In the genomic region with DNA sequence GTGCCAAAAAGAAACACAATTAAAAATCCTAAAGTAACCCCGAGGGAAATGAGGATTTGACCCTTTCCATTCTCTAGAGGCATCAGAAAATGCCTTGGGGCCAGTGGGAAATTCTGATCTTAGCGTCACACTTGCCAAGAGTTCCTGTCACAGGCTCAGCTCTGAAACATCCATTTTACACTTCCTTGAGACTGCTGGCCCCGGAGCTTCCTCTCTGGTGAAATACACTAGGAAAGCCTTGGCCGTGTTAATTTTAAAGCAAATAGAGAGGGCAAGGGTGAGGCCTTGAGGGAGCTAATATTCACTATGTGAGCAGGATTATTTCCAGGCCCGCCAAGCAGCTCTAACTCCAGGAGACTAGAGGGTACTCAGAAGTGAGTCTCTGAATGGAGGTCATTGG, we compare ENCODE assay signal across 16 mouse cellular contexts. TPM values are rescaled to one million over a fixed set of nuclear protein-coding genes. Genes with fewer than 3 reads are reported as not detected.
A peak's percentile ranks its signal among the peaks of the same experiment; 100 is the strongest.
DNase-seq lines count a peak whose midpoint lies in the region; ATAC-seq lines count a peak whose summit lies in the region.
"Had no signal": no experiment of that assay in that cellular context is flagged by ENCODE, and none has a peak within 500 bp of the region (broad histone marks: within the 10 kb centered on the region; RNA-seq: fewer than 3 reads in every experiment).

No protein-coding gene starts in this region.

- intact Hi-C loops in heart, postnatal 36 days (cut with DNase I) = no loop called here
- intact Hi-C loops in left cerebral cortex, postnatal 36 days (cut with DNase I) = no loop called here

- H3K4me1 ChIP-seq in kidney, embryonic 14.5 days (ENCODE audit: control insufficient read depth, insufficient read depth, low read length) = 0 out of 2 replicates have a peak, but pooled peaks cover 3% of the 10 kb centered on the region
- H3K4me1 ChIP-seq in embryonic facial prominence, embryonic 11.5 days (ENCODE audit: control insufficient read depth, insufficient read depth, low read length) = no peaks in the 10 kb centered on the region
- H3K4me1 ChIP-seq: neural tube, embryonic 12.5 days had no signal

- H3K9me3 ChIP-seq in kidney, embryonic 14.5 days (ENCODE audit: control insufficient read depth, low read length) = no peaks in the 10 kb centered on the region
- H3K9me3 ChIP-seq in embryonic facial prominence, embryonic 11.5 days (replicated peaks; ENCODE audit: control insufficient read depth, low read length) = no peaks in the 10 kb centered on the region
- H3K9me3 ChIP-seq: forebrain, embryonic 10.5 days; heart, embryonic 13.5 days; limb, embryonic 12.5 days; megakaryocyte, embryonic 14.5 days; neural tube, embryonic 12.5 days had no signal

- no peak for ATAC-seq in kidney, embryonic 14.5 days (ENCODE audit: low FRiP score, low TSS enrichment)
- 0 out of 2 replicates have a peak, but pooled peaks have one; percentile 14 for ATAC-seq in embryonic facial prominence, embryonic 11.5 days (replicated peaks; ENCODE audit: insufficient number of reproducible peaks, low FRiP score, low TSS enrichment, low read depth)
- ATAC-seq: intestine, postnatal 0 days had no signal

- no peaks in the 10 kb centered on the region for H3K27me3 ChIP-seq in kidney, embryonic 14.5 days (ENCODE audit: control insufficient read depth, insufficient read depth, low read length)
- no peaks in the 10 kb centered on the region for H3K27me3 ChIP-seq in embryonic facial prominence, embryonic 11.5 days (ENCODE audit: control insufficient read depth, insufficient read depth, low read length)
- H3K27me3 ChIP-seq: heart, embryonic 13.5 days; limb, embryonic 12.5 days; megakaryocyte, embryonic 14.5 days; neural tube, embryonic 12.5 days had no signal

- no peak overlapping the region for H3K4me3 ChIP-seq in kidney, embryonic 14.5 days (ENCODE audit: low read length)
- H3K4me3 ChIP-seq in embryonic facial prominence, embryonic 11.5 days (ENCODE audit: low read depth, low read length) = no peak overlapping the region
- H3K4me3 ChIP-seq: forebrain, embryonic 10.5 days; heart, embryonic 13.5 days; limb, embryonic 12.5 days; megakaryocyte, embryonic 14.5 days; neural tube, embryonic 12.5 days had no signal

- DNase-seq in kidney, adult 11 months = peak; percentile 18
- DNase-seq in embryonic facial prominence, embryonic 11.5 days (ENCODE audit: low spot score) = peak; percentile 70
- peak; percentile 15 to 37 for DNase-seq in heart, postnatal 36 days
- peak; percentile 2 for DNase-seq in lung, postnatal 14 days
- no peak for DNase-seq in left cerebral cortex, postnatal 36 days (ENCODE audit: low spot score in 2 of 2)
- DNase-seq in layer of hippocampus, adult 11-12 months (ENCODE audit: low spot score) = no peak
- DNase-seq: cerebellum, postnatal 36 days; right cerebral cortex, postnatal 14 days had no signal

- H3K36me3 ChIP-seq in kidney, embryonic 14.5 days (ENCODE audit: control insufficient read depth, insufficient read depth, low read length) = no peaks in the 10 kb centered on the region
- H3K36me3 ChIP-seq in embryonic facial prominence, embryonic 11.5 days (replicated peaks; ENCODE audit: control insufficient read depth, insufficient read depth, low read depth, low read length) = no peaks in the 10 kb centered on the region
- H3K36me3 ChIP-seq: forebrain, embryonic 10.5 days; neural tube, embryonic 12.5 days had no signal

- H3K9ac ChIP-seq in kidney, embryonic 14.5 days (ENCODE audit: low read depth, low read length) = no peak overlapping the region
- H3K9ac ChIP-seq in embryonic facial prominence, embryonic 11.5 days (replicated peaks; ENCODE audit: low read length) = no peak overlapping the region
- H3K9ac ChIP-seq: heart, embryonic 13.5 days; limb, embryonic 12.5 days; neural tube, embryonic 12.5 days had no signal

- H3K4me2 ChIP-seq in kidney, embryonic 14.5 days (replicated peaks; ENCODE audit: low read depth, low read length) = no peak overlapping the region
- H3K4me2 ChIP-seq in embryonic facial prominence, embryonic 11.5 days (ENCODE audit: low read depth, low read length) = no peak overlapping the region
- H3K4me2 ChIP-seq: heart, embryonic 13.5 days; limb, embryonic 12.5 days; neural tube, embryonic 12.5 days had no signal

- no peak overlapping the region for H3K27ac ChIP-seq in kidney, embryonic 14.5 days (ENCODE audit: low read depth, low read length)
- H3K27ac ChIP-seq in embryonic facial prominence, embryonic 11.5 days (replicated peaks; ENCODE audit: low read depth, low read length) = no peak overlapping the region
- H3K27ac ChIP-seq: forebrain, embryonic 10.5 days; limb, embryonic 12.5 days; neural tube, embryonic 12.5 days had no signal

- WGBS in kidney, embryonic 14.5 days = 34% methylated on average over 5 of the region's 5 CpGs
- WGBS in embryonic facial prominence, embryonic 11.5 days = 23% methylated on average over 5 of the region's 5 CpGs

RNA-seq across cellular contexts. Expression of gene Gm11096, which starts 8.4 kb away (rescaled TPM):
- not detected in 2 replicates for polyA plus RNA-seq in kidney, embryonic 14.5 days (2014; fragmentation: Nextera tagmentation; extraction: Ambion mirVana)
- not detected in 2 replicates for polyA plus RNA-seq in embryonic facial prominence, embryonic 11.5 days (2014; fragmentation: Nextera tagmentation; extraction: Ambion mirVana)
- total RNA-seq in heart, postnatal 36 days (2021) = not detected
- not detected for total RNA-seq in left cerebral cortex, postnatal 36 days (2021)
- polyA plus RNA-seq: forebrain, embryonic 10.5 days; heart, embryonic 13.5 days; intestine, postnatal 0 days; limb, embryonic 12.5 days; neural tube, embryonic 12.5 days; stomach, embryonic 16.5 days had no signal

Comparison
In these comparisons a context has a peak if more than half of its experiments do, and no peak if none do; other contexts are left out.
1. DNase-seq: peak in kidney, adult 11 months (single experiment), embryonic facial prominence, embryonic 11.5 days (single experiment), heart, postnatal 36 days (2 of 2) and lung, postnatal 14 days (single experiment); none in left cerebral cortex, postnatal 36 days (0 of 2) and layer of hippocampus, adult 11-12 months (single experiment).